Mouse (Mus musculus) heart, postnatal 14 days (tissue): ENCODE data around the gene Phf19. TPM values are rescaled to one million over a fixed set of nuclear protein-coding genes. Genes with fewer than 3 reads are reported as not detected.

Experiments used
- DNase-seq, 2 experiments: peaks; one replicate each; pipeline ENCODE4 v3.0.0; 2021 to 2022
- intact Hi-C: fragments of 180-260 bp; cut with DNase I; formaldehyde crosslinking; loops from one replicate; pipeline ENCODE4 v1.15.1; 2025
- total RNA-seq, 2 experiments: library from RNA; stranded (reverse); gene quantifications; 2 replicates each; pipeline ENCODE4 v1.2.3; 2021

Gene Phf19
- total RNA-seq, 2 experiments from 2014 or later: 1.9 TPM

DNA sequence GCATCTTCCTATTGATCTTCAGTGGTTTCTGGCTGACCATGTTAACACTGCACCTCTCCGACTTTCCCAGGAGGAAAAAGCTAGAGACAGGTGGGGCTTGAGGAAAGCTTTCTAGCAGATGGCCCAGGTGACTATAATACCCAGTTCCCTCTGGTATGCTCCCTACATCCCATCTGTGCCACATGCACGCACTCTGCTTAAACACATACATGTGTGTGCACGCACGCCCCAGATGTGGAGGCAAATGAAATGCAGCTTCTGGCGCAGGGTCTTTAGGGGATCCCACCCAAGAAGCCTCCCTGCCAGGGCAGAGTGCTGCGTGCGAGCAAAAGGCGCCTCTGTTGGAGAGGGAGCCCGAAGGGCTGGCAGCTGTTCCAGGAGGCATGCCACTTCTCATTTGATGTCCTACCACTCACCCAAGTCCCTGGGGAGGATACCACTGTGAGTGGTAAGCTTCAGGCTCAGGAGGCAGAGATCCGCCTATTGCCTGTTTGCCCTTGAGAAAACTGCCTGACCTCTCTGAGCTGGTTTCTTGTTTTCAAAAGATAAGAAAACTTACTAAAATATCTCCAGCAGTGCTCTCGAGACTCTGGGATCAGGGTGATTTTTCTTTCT lies 27.3 kb upstream of the Phf19 start:
- DNase-seq: no peak
- intact Hi-C loops: no loop called here

DNA sequence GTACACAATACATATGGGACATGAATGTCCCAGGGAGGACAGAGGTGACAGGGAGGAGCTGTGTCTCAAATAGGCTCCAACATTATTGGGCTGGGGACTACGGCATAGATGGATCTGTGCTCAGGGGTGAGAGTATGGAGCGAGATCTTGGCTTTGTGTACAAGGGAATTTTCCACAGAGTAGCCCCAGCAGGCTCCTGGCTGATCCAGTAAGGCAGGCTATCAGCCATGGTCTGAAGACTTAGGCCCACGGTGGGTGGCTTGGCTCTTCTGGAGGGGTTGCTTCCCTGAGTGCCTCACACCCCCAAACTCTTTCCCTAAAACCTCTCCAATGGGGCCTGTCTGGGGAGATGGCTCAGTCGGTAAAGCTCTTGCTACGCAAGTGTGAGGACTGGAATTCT lies 26.4 kb upstream of the Phf19 start:
- intact Hi-C loops: no loop called here
- no peak for DNase-seq

DNA sequence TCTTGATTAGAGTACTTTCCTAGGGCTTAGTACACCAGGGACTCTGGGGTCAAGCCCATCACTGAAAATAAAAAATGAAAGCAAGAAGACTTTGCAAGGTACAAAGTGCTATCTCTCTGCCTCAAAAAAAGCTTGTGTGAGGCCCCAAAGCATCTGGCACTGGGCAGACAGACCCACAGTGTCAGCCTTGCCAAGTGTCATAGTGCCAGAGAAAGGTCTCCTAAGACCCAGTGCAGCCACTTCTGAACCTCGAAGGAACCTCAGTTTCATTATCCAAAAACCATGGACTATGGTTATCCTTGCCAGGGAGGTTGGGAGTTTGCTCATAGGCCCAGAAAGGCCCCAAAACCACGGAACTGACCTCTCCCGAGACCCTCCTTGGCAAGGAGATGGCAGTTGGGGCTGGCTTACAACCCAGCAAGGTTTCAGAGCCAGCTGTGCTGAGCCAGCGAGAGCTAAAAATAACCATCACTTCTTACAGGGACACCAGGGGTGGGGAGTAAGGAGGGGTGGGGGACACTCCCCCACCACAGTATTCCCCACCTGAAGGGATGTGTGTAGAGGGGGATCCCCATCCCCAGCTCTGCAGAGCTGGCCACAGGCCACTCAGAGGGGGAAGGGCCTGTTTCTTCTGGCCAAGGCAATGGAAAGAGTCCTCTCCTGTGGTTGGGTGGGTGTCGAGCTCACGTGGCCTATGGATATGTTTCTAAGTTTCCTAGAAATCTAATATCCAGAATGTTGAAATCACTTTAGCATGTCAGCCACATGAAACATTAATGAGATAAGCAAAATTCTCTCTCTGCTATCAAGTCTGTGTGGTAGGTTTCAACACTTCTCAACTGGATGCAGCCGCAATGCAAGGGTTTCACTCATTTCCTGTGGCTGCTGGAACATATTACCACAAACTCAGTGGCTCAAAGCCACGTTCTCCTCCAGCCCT lies 24.7 kb upstream of the Phf19 start:
- DNase-seq: peak; percentile 35 to 50
- intact Hi-C loops: no loop called here

DNA sequence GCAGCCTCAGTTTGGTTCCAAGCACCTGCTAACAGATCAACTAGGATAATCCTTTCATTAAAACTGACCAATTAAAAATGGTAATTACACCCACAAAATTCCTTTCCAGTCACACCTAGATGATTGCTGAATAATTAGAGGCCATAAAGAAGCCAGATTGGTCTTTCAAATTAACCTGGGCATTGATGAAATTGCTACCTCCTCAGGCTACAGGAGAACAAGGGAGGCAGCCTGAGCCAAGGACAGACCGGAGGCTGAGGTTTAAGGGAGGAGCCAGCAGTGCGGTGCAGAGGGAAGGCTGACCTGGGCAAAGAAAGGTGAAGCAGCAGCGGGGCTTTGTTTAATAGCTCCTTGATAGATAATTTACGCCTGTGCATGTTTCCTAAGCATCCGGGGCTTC lies 23.6 kb upstream of the Phf19 start:
- intact Hi-C loops: no loop called here

DNA sequence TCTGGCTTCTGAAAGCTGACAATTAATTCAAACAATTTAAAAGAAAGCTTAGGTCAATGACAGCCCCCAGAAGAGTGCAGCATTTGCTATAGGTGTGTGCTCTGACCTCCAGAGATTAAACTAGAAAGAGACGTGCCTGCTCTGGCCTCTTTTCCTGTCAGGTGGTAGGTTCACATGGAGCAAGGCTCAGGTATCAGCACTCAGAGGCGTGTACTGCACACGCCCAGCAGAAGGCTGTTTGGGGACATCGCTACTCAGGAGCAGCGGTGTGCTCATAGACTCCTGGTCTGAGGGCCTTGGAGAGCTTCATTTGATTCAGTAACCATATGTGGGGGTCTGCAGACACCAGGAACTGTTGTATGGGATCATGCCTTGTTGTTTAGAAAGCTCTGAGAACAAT lies 13.5 kb upstream of the Phf19 start:
- intact Hi-C loops: no loop called here
- DNase-seq: no peak

More for the DNA sequence above, 23.6 kb upstream of the Phf19 start:
- no peak for DNase-seq

DNA sequence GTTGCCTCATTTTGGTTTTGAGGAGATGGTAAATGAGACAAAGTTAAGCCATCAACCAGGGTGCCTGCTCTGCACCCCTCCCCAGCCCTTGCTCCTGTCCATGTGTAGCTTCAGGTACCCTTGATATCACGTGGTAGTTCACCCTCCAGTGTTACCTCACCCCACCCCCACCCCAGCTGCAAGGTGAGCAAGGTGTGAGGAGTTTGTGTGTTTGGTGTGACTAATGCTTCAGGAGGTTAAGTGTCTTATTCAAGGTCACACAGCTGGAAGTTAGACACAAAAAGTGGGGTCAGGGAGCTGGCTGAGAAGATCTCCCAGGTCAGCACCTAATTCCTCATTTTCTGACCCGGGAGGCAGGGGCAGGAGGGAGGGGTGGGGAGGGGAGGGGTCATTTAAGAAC lies 8.9 kb upstream of the Phf19 start:
- intact Hi-C loops: no loop called here
- DNase-seq: no peak

DNA sequence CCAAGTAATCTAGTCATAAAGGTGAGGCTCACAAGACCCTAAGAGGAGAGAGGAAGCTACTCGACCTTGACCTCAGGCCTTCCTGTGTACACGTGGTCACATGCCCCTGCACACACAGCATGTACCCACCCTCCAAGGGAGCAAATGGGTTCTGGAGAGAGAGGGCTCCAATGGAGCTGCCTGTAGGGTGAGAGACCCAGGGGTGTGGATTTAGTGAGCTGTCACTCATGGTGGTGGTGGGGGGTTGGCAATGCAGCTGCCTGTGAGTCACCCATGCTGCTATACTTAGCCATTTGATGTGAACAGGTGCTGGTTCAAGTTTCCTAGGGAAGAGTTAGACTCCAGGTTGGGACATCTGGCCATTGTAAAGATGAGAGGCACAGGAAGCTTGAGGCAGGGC lies 6.3 kb upstream of the Phf19 start:
- no peak for DNase-seq
- intact Hi-C loops: no loop called here

DNA sequence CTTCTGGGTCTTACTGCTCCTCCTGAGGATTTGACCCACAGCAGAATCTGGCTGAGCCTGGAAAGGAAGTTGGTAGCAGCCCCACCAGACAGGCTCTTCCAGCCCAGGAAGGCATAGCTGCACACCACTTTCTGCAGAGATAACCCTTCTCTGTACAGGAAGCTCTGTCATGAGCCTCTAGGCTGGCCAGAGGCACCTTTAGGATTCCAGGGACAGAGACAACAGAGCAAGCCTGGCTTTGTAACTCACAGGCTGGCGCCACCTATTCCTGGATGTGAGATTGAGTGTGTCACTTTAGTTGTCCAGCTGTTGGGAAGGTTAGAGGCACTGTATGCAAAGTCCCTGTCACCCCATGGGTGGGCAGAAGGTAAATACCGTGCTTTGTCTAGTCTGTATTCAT lies 1.3 kb upstream of the Phf19 start:
- intact Hi-C loops: no loop called here

DNA sequence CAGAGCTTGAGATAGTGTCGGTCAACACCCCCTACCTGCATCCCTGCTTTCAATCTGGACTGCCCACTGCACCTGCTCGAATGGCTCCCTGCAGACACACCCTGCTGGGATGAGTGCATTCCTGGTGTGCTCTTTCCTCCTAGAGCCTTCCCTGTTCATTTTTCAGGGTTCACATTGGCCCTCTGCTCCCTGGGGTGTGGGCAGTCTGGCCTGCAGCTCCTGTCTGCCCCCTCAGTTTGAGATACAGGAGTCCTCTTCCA lies 927 bp upstream of the Phf19 start:
- no peak for DNase-seq
- intact Hi-C loops: no loop called here

More for the DNA sequence above, 1.3 kb upstream of the Phf19 start:
- DNase-seq: no peak

DNA sequence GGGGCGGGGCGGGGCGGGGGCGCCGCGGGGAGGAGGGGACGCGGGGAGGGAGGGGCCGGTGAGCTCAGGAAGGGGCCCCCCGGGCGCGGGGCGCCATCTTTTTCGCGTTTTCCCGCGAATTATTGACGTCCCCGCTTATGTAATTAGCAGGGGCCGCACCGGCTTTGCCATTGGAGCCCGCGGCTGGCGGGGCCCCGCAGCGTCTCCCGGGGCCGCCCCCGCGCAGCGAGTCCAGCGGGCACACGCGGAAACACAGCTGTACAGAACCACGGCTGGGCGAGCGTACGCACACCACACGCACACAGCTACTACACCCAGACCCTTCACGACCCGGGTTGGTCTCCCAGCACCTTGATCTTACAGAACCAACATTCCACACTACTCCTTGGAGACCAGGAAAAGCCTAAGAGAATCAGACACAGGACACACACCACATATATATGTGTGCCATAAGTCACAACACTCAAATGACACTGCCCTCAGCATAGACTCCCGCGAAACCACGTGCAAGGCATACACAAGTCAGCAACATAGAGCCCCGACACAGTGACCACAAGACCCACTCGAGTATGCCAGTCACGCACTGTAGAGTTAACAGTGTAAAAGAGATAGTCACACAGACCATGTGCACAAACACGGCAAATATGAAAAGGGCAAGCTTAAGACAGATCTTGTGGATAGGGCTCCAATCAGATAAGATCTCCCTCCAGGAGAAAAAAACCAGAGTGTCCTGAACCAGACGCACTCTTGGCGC lies 420 bp upstream of the Phf19 start:
- intact Hi-C loops: no loop called here
- DNase-seq: peak; percentile 45 to 60

DNA sequence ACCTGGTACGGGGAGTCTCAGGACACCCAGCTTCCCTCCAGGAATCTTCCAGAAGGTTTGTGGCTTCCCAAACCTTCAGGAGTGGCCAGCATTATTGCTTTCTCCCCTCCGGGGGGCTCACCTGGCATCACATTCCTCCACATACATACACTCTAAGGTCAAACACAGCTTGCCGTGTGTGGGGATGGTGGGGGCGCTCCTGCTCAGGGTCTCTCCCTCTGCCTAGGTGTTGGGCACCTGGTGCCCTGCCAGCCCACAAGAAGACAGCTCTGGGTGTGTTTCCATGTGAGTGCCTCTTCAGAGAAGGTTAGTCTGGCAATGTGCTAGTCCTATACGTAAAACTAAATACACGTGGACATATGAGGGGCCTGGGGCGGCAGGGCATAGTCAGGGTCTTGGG lies 1.2 kb downstream of the Phf19 start:
- no peak for DNase-seq
- intact Hi-C loops: no loop called here

DNA sequence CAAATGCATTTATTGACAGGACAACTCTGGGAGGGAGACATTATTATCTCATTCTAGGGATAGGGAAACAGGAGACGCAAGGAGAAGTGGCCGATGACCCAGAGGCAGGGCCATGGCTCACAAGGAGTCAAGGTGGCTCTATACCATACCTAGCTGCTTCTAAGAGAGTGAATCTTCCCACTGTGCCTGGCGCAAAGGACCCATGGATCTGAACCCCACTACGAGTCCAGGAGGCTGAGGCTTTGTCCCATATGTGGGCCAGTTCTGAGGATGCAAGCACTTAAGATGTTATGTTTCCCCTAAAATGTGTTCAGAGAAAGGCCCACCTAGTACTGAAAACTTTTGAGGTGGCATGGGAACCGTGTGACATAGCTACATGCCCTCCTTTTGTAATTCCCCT lies 2.0 kb downstream of the Phf19 start:
- DNase-seq: no peak
- intact Hi-C loops: no loop called here

DNA sequence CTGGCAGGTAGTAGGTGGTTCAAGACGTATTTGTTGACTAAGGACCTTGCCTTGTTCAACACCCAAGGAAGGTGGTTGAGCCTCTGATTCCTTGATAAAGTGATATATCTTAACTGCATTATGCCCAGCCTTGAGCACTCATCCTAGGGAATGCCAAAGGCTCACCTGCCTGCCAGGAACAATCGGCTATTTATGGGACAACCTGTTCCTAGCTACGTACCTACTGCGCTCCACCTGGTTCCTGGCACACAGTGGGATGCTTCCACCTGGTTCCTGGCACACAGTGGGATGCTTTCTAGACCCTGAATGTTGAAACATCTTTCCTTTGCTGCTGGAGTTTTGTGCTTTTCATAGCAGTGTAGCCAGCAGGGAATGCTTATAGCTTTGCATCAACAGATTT lies 4.1 kb downstream of the Phf19 start:
- intact Hi-C loops: loop anchor here (10.0 kb wide), 1 partner anchor 195 kb away; the partner anchor contains the start of genes AI182371 and Cntrl
- DNase-seq: no peak

DNA sequence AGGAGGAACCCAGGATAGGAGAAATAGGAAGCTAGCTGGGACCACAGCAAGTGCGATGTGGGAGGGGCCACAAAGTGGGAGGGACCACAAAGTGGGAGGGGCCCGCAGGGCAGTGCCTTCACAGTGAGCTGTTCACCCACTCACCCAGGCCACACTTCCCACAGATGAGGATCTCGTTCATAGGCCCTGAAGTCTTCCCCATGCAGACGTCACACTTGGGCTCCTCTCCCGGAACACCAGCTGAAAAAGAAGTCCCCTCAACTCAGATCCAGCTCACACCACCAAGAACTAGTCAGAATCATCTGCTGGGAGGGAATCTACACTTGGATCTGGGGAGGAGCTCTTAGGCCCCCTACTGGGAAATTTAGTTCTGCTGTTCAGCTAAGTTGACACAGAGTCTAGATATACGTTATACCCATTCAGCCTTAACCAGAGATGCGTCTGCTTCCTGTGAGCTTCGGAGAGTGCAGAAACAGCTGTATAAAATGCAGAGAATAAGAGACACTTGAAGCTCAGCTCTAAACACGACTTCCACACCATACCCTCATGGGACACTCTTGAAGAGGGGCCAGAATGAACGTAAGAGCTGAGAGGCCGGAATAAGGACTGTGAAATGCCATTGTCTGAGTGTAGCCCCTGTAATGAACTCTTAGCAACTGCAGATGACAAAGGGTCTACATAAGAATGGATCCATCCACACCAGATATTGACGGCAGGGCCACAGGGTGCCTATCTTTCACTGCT lies 6.8 kb downstream of the Phf19 start:
- DNase-seq: peak; percentile 61 to 73
- intact Hi-C loops: loop anchor here (10.0 kb wide), 1 partner anchor 198 kb away; the partner anchor contains the start of genes AI182371 and Cntrl

DNA sequence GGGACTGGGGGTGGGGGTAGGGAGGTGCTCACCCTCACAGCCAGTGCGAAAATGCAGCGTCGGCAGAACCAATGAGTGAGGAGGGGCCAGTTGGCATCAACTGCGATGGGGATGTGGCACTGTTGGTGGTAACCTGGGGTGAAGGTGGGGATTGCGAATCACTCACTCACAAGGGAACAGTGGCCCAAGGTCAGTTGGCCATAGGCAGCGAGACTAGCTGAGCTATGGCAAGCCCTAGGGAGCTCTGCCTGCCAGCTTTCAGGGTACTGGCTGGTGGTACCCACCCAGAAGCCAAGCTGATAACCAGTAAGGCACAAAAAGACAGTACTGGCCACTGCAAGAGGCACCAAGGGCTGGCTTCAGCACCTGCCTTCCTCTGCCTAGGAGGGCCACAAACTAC lies 7.4 kb downstream of the Phf19 start:
- intact Hi-C loops: loop anchor here (10.0 kb wide), 1 partner anchor 198 kb away; the partner anchor contains the start of genes AI182371 and Cntrl
- no peak for DNase-seq

DNA sequence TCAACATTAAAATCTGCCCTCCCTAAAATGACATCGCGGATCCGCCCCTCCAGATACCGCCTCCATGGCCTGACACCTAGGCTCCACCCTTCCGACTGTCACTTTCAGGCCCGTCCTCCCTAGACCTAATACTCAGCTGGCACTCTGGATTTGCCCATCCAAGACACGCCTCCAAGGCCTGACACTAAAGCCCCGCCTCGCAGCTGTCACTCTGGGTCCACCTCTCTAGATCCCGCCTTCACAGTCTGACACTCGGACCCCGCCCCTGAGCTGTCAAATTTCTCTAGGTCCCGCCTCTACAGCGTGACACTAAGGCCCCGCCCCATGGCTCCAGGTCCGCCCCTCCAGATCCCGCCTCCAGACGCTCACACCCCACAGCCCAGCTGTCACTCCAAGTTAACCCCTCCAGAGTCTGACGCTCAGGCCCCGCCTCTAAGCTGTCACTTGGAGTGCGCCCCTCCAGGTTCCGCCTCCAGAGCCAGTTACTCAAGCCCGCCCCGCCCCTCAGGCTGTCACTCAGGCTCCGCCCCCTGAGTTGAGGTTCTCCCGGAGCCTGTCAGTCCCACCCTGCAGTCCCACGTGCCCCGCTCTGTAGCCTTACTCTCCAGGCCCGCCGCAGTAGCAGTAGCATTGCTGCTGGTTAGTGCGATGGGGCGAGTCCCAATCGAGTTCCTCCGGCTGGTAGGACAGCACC lies 8.8 kb downstream of the Phf19 start:
- intact Hi-C loops: loop anchor here (5.0 to 10.0 kb wide), 2 partner anchors 108 to 200 kb away; partner anchors contain the start of genes AI182371, Cntrl and Rabepk
- DNase-seq: peak; percentile 96 to 98

DNA sequence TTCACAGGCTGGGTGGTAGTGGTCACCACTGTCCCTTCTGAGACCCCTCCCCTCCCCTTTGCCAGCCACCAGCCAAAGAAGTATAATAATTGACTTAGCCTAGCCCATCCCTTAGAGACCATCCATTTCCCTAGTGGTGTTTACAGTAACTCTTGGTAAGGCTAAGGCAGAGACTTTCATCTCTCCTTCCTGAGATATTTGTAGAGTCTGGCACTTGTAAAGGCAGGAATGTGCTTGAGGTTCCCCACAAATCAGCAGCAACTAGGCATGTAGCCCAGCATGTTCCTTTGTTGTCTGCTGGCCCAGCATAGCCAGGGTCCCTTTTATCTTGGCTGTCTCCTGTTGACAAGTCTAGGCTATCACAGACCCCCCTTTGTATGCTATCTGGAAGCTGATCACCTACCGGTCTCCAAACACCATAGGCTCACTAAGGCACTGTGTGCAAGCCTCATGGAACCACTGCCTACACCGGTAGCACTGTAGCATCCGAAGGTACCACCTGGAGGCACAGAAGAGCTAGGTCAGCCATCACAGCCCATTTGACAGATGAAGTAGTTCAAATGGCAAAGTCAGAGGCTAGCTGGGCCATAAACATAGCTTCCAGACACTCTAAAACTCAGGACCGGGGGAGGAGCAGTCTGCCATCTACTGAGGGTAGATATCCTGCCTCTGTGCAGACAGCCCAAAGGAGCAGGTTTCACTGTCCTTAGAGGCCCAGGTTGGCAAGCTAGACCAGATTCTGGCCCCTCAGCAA lies 10.0 kb downstream of the Phf19 start:
- intact Hi-C loops: loop anchor here (2.0 to 10.0 kb wide), 3 partner anchors 31 to 201 kb away; partner anchors contain the start of genes AI182371, Cntrl and Rabepk
- DNase-seq: no peak

DNA sequence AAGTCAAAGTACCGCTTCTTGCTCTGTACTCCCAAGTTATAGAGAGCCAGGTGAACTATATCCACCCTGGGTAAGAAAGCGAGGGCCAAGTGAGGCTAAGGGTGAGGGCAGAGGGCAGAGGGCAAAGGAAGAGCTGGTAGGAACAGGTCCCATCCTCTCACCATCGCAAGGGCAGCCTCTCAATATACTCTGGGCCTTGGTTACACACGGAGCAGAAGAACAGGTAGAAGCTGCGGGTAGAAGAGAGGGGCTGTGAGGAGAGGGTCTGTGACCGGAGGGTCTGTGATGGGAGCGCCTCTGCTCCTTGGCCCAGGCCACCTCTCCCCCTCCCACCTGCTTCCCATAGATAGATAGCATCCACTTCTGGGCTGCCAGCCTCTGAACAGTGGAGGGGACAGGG lies 10.6 kb downstream of the Phf19 start:
- intact Hi-C loops: loop anchor here (2.0 to 10.0 kb wide), 3 partner anchors 30 to 202 kb away; partner anchors contain the start of genes AI182371, Cntrl and Rabepk
- no peak for DNase-seq

DNA sequence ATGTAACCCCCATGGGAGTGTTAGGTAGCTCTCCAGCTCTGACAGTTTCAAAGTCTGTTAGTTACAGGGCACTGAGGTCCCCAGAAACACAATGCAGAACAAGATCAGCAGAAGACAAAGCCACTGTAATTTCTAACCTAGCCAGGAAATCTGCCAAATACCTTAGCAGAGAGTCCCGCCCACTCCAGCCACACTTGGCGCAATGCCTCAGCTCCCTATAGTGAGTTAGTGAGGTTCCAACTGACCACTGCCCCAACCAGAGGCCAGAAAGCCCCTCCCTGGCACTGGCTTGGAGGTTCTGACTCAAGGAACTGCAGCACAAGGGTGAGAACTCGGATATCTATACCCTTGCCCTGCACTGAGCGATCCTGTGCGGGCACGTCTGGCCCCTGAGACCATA lies 11.1 kb downstream of the Phf19 start:
- intact Hi-C loops: loop anchor here (2.0 to 10.0 kb wide), 3 partner anchors 30 to 202 kb away; partner anchors contain the start of genes AI182371, Cntrl and Rabepk
- no peak for DNase-seq
